Mouse (Mus musculus) cerebellum, adult 8-10 months (tissue): Measurements from ENCODE around the gene AC161166.1.

Source experiments
- DNase-seq: peaks from one replicate; pipeline ENCODE4 v3.0.0; 2022

Gene AC161166.1

GRCm38 (mm10) chr7:24482208-24483020 is 29.8 kb downstream of the AC161166.1 start:
- DNase-seq, result no peak

- peak; percentile 96 for DNase-seq
Observed at GRCm38 (mm10) chr7:24481474-24482207, 30.6 kb downstream of the AC161166.1 start, which contains the start of gene Cadm4. Gene Cadm4, plus strand, starts transcription at chr7:24482023.

- DNase-seq, result no peak
Observed at GRCm38 (mm10) chr7:24480986-24481473, 31.2 kb downstream of the AC161166.1 start.

GRCm38 (mm10) chr7:24480121-24480941 is 31.9 kb downstream of the AC161166.1 start:
- no peak for DNase-seq

GRCm38 (mm10) chr7:24479685-24480084 is 32.6 kb downstream of the AC161166.1 start:
- no peak for DNase-seq

- no peak for DNase-seq
Observed at GRCm38 (mm10) chr7:24478911-24479310, 33.3 kb downstream of the AC161166.1 start.

- DNase-seq, result no peak
Observed at GRCm38 (mm10) chr7:24476856-24477255, 35.4 kb downstream of the AC161166.1 start.

- no peak for DNase-seq
Observed at GRCm38 (mm10) chr7:24476338-24476737, 35.9 kb downstream of the AC161166.1 start.

GRCm38 (mm10) chr7:24474811-24475506 is 37.3 kb downstream of the AC161166.1 start:
- peak; percentile 42 for DNase-seq

GRCm38 (mm10) chr7:24473913-24474529 is 38.2 kb downstream of the AC161166.1 start:
- DNase-seq, result peak; percentile 78

- no peak for DNase-seq
Observed at GRCm38 (mm10) chr7:24472937-24473336, 39.3 kb downstream of the AC161166.1 start.

GRCm38 (mm10) chr7:24472442-24472841 is 39.8 kb downstream of the AC161166.1 start:
- DNase-seq, result no peak

- no peak for DNase-seq
Observed at GRCm38 (mm10) chr7:24470356-24470755, 41.9 kb downstream of the AC161166.1 start.

- DNase-seq, result no peak
Observed at GRCm38 (mm10) chr7:24469126-24469525, 43.1 kb downstream of the AC161166.1 start.

GRCm38 (mm10) chr7:24467886-24468285 is 44.4 kb downstream of the AC161166.1 start:
- no peak for DNase-seq

- no peak for DNase-seq
Observed at GRCm38 (mm10) chr7:24466835-24467234, 45.4 kb downstream of the AC161166.1 start.

GRCm38 (mm10) chr7:24462388-24463319 is 49.6 kb downstream of the AC161166.1 start, which contains the start of gene Plaur:
Gene Plaur, plus strand, starts transcription at chr7:24462484.
- no peak for DNase-seq

GRCm38 (mm10) chr7:24461376-24462051 is 50.7 kb downstream of the AC161166.1 start:
- DNase-seq, result no peak
